In genomic region chr10:18321861-18322260, GRCm38 (mm10) we compare ENCODE assay signal across 31 mouse cellular contexts.
"Had no signal": no experiment of that assay in that cellular context is flagged by ENCODE, and none has a peak within 500 bp of the region (broad histone marks: within the 10 kb centered on the region; RNA-seq: fewer than 3 reads in every experiment).

No protein-coding gene starts in this region.

- H3K9ac ChIP-seq: heart, embryonic 12.5 days; heart, embryonic 13.5 days; heart, embryonic 15.5 days; hindbrain, embryonic 12.5 days; hindbrain, embryonic 13.5 days; hindbrain, embryonic 14.5 days; hindbrain, embryonic 15.5 days; intestine, embryonic 15.5 days had no signal

- H3K36me3 ChIP-seq: heart, embryonic 10.5 days; heart, embryonic 12.5 days; heart, embryonic 13.5 days; heart, embryonic 15.5 days; hindbrain, embryonic 10.5 days; hindbrain, embryonic 12.5 days; hindbrain, embryonic 13.5 days; hindbrain, embryonic 15.5 days; intestine, embryonic 15.5 days had no signal

- H3K27me3 ChIP-seq: heart, embryonic 12.5 days; heart, embryonic 13.5 days; heart, embryonic 15.5 days; hindbrain, embryonic 12.5 days; hindbrain, embryonic 15.5 days; intestine, embryonic 15.5 days had no signal

- ATAC-seq: hindbrain, embryonic 16.5 days; hindbrain, postnatal 0 days; inflammation-experienced regulatory T-cells, adult 6 months; intestine, embryonic 15.5 days; intestine, embryonic 16.5 days; intestine, postnatal 0 days had no signal

- H3K9me3 ChIP-seq: heart, embryonic 10.5 days; heart, embryonic 12.5 days; heart, embryonic 13.5 days; heart, embryonic 15.5 days; hindbrain, embryonic 10.5 days; hindbrain, embryonic 12.5 days; hindbrain, embryonic 13.5 days; hindbrain, embryonic 15.5 days; intestine, embryonic 15.5 days had no signal

- H3K4me2 ChIP-seq: heart, embryonic 11.5 days; heart, embryonic 12.5 days; heart, embryonic 13.5 days; heart, embryonic 15.5 days; hindbrain, embryonic 12.5 days; hindbrain, embryonic 13.5 days; hindbrain, embryonic 14.5 days; hindbrain, embryonic 15.5 days; intestine, embryonic 15.5 days had no signal

- H3K4me3 ChIP-seq: heart, embryonic 10.5 days; heart, embryonic 12.5 days; heart, embryonic 13.5 days; heart, embryonic 15.5 days; hindbrain, embryonic 10.5 days; hindbrain, embryonic 12.5 days; hindbrain, embryonic 13.5 days; hindbrain, embryonic 15.5 days; intestine, embryonic 15.5 days; layer of hippocampus, adult 2 months; left cerebral cortex, adult 2 months had no signal

- DNase-seq: heart, postnatal 10 days; heart, postnatal 14 days; heart, postnatal 36 days; heart, postnatal 4 days; kidney, adult 11 months; kidney, adult 18-20 months; kidney, postnatal 10 days; kidney, postnatal 14 days; kidney, postnatal 25 days; kidney, postnatal 4 days; layer of hippocampus, adult 9-11 months; layer of hippocampus, postnatal 36 days had no signal

- H3K27ac ChIP-seq: heart, embryonic 10.5 days; heart, embryonic 13.5 days; heart, embryonic 15.5 days; hindbrain, embryonic 10.5 days; hindbrain, embryonic 12.5 days; hindbrain, embryonic 13.5 days; hindbrain, embryonic 14.5 days; hindbrain, embryonic 15.5 days; hindbrain, postnatal 0 days; intestine, embryonic 15.5 days; kidney, postnatal 0 days; layer of hippocampus, adult 2 months; left cerebral cortex, adult 2 months had no signal
